Mouse (Mus musculus) ES-E14 (cell line): ENCODE results near the gene Emc3. TPM values are rescaled to one million over a fixed set of nuclear protein-coding genes. Genes with fewer than 3 reads are reported as not detected.

Experiments
- DNase-seq: peaks from one replicate; pipeline ENCODE4 v3.0.0-alpha.2; 2013; ENCODE audit warnings: low read depth, low spot score
- H3K27ac ChIP-seq: 2 replicates; pipeline ENCODE4 v1.5.1; 2012; ENCODE audit warnings: low read depth, mild to moderate bottlenecking, low read length, moderate library complexity, mixed read lengths; ENCODE audit not compliant: poor library complexity, insufficient read depth, severe bottlenecking
- H3K36me3 ChIP-seq: 2 replicates; pipeline ENCODE4 v1.6.1; 2012; ENCODE audit warnings: mild to moderate bottlenecking, low read length, moderate library complexity, mixed read lengths; ENCODE audit not compliant: control insufficient read depth, poor library complexity, insufficient read depth, severe bottlenecking
- H3K4me1 ChIP-seq, 2 experiments: fragments of 150-350 bp in 1 of 2; sonication (generic) in 1 of 2; 2 replicates each; pipeline ENCODE4 v1.6.1; 2012; ENCODE audit warnings: low read length in 2 of 2, mild to moderate bottlenecking in 1 of 2, mixed read lengths in 1 of 2; ENCODE audit not compliant: control insufficient read depth in 2 of 2, insufficient read depth in 2 of 2, poor library complexity in 1 of 2
- H3K4me3 ChIP-seq, 2 experiments: fragments of 150-350 bp in 1 of 2; sonication (generic) in 1 of 2; 2 replicates each; pipeline ENCODE4 v1.5.1; 2012; ENCODE audit warnings: low read length in 2 of 2, low read depth in 1 of 2, mild to moderate bottlenecking in 1 of 2, mixed read lengths in 1 of 2; ENCODE audit not compliant: insufficient read depth in 1 of 2, poor library complexity in 1 of 2, severe bottlenecking in 1 of 2
- H3K9ac ChIP-seq: 2 replicates; pipeline ENCODE4 v1.6.1; 2012; ENCODE audit warnings: low read depth, mild to moderate bottlenecking, low read length, mixed read lengths; ENCODE audit not compliant: poor library complexity, insufficient read depth, severe bottlenecking
- H3K9me3 ChIP-seq: fragments of 150-350 bp; sonication (generic); 2 replicates; pipeline ENCODE4 v1.6.1; 2012; ENCODE audit warnings: low read depth, mild to moderate bottlenecking, low read length; ENCODE audit not compliant: control insufficient read depth, insufficient read depth
- CHD2 ChIP-seq: IDR thresholded peaks from 2 replicates; pipeline ENCODE4 v1.6.1; 2014; ENCODE audit warnings: mild to moderate bottlenecking, low read depth, low read length, inconsistent platforms
- HCFC1 ChIP-seq: IDR thresholded peaks from 2 replicates; pipeline ENCODE4 v1.6.1; 2012; ENCODE audit warnings: low read length, inconsistent platforms, borderline replicate concordance; ENCODE audit not compliant: insufficient read depth
- MAFK ChIP-seq: IDR thresholded peaks from 2 replicates; pipeline ENCODE4 v1.6.1; 2014; ENCODE audit warnings: mild to moderate bottlenecking, low read depth, low read length, inconsistent platforms; ENCODE audit not compliant: insufficient read depth
- ZC3H11A ChIP-seq: IDR thresholded peaks from 2 replicates; pipeline ENCODE4 v1.6.1; 2012; ENCODE audit warnings: low read depth, mild to moderate bottlenecking, inconsistent platforms, low read length, borderline replicate concordance
- ZNF384 ChIP-seq: IDR thresholded peaks from 2 replicates; pipeline ENCODE4 v1.6.1; 2012; ENCODE audit warnings: low read depth, low read length, inconsistent platforms
- in situ Hi-C, 2 experiments: fragments of 600-800 bp; cut with MboI; formaldehyde crosslinking; loops; one replicate each; pipeline ENCODE4 v1.15.1; 2025; ENCODE audit warnings: low sequenced_read_pairs in 2 of 2, inconsistent platforms in 1 of 2; ENCODE audit not compliant: unreplicated experiment in 2 of 2
- total RNA-seq: library from RNA; depleted of rRNA; stranded (reverse); fragments of 300-350 nt; gene quantifications from 2 replicates; pipeline ENCODE4 v1.2.3, GENCODE M21; 2012; rRNA removed

Emc3 gene
- total RNA-seq, 1 experiment = 71.2 TPM

GRCm38 (mm10) chr6:113469432-113469831, 62.0 kb downstream of the Emc3 start:
- H3K36me3 ChIP-seq = no peaks in the 10 kb centered on the region
- no peak overlapping the region; the same call in 1 of the 2 replicates for H3K9ac ChIP-seq
- peaks cover 6 to 19% of the 10 kb centered on the region in 2 experiments for H3K4me1 ChIP-seq
- H3K4me3 ChIP-seq = peak overlapping the region; percentile 68 to 69
- H3K9me3 ChIP-seq = no peaks in the 10 kb centered on the region
- in situ Hi-C loops = no loop called here
- peak; percentile 42 for DNase-seq
- TF ChIP-seq ZNF384 = no peak
- no peak for TF ChIP-seq MAFK
- TF ChIP-seq CHD2 = no peak
- TF ChIP-seq ZC3H11A = no peak
- TF ChIP-seq HCFC1 = no peak; the same call in 1 of the 2 replicates
- H3K27ac ChIP-seq = no peak overlapping the region

GRCm38 (mm10) chr6:113469021-113469420, 62.4 kb downstream of the Emc3 start:
- in situ Hi-C loops = no loop called here
- no peak overlapping the region for H3K27ac ChIP-seq

GRCm38 (mm10) chr6:113468512-113468911, 62.9 kb downstream of the Emc3 start:
- no peak for DNase-seq
- Histone ChIP-seq H3K4me1 (peaks cover 6 to 19% of the 10 kb centered on the region in 2 experiments), H3K27ac (no peak overlapping the region), H3K4me3 (0 out of 4 replicates have a peak overlapping the region, but pooled peaks of 1 of the 2 experiments have one; percentile 68), H3K9me3 (no peaks in the 10 kb centered on the region), H3K36me3 (no peaks in the 10 kb centered on the region), H3K9ac (no peak overlapping the region)
- TF ChIP-seq MAFK = no peak
- TF ChIP-seq ZNF384 = no peak
- no peak for TF ChIP-seq CHD2
- no peak for TF ChIP-seq HCFC1
- no peak for TF ChIP-seq ZC3H11A
- in situ Hi-C loops = no loop called here

More at GRCm38 (mm10) chr6:113469021-113469420, 62.4 kb downstream of the Emc3 start:
- Histone ChIP-seq H3K4me1 (peaks cover 6 to 19% of the 10 kb centered on the region in 2 experiments), H3K9me3 (no peaks in the 10 kb centered on the region), H3K9ac (no peak overlapping the region), H3K36me3 (no peaks in the 10 kb centered on the region), H3K4me3 (peak overlapping the region; percentile 68 to 69; a peak in 3 of 4 replicates)
- DNase-seq = peak; percentile 81
- TF ChIP-seq CHD2 = no peak
- TF ChIP-seq ZC3H11A = peak; percentile 48; the same call in 1 of the 2 replicates

DNA sequence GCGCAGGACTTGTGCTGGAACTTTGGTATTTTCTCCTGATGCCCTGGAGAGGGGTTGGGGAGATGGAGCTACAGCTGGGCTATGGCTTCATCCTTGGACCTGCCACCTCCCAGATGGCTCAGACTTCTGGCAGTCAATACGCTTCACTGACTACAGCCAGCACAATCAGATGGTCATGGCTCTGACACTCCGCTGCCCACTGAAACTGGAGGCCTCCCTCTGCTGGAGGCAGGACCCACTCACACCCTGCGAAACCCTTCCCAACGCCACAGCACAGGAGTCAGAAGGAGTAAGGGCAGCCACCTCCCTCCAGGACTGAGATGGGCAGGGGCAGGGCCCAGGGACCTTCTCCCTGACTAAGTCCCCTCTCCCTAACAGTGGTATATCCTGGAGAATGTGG, 65.8 kb downstream of the Emc3 start:
- Histone ChIP-seq H3K9ac (no peak overlapping the region), H3K36me3 (no peaks in the 10 kb centered on the region), H3K4me3 (no peak overlapping the region), H3K27ac (no peak overlapping the region), H3K9me3 (no peaks in the 10 kb centered on the region), H3K4me1 (peaks cover 4 to 6% of the 10 kb centered on the region in 2 experiments)
- in situ Hi-C loops = no loop called here
- no peak for DNase-seq
- no peak for TF ChIP-seq MAFK
- TF ChIP-seq ZC3H11A = no peak

Other genes with a start within 250 kb of the Emc3 start
- 1.7 and 2.9 TPM in 2 replicates for gene Cpne9, start 249.3 kb downstream of the Emc3 start, total RNA-seq
- 38.8 and 43.1 TPM in 2 replicates for gene Brpf1, start 224.5 kb downstream of the Emc3 start, total RNA-seq
- gene Ogg1, start 204.7 kb downstream of the Emc3 start, total RNA-seq = 11.9 and 13.0 TPM in 2 replicates
- gene Camk1, start 187.7 kb downstream of the Emc3 start, total RNA-seq = 8.5 and 9.4 TPM in 2 replicates
- 31.7 and 35.3 TPM in 2 replicates for gene Tada3, start 153.8 kb downstream of the Emc3 start, total RNA-seq
- 217 and 227 TPM in 2 replicates for gene Arpc4, start 153.5 kb downstream of the Emc3 start, total RNA-seq
- gene Ttll3, start 142.4 kb downstream of the Emc3 start, total RNA-seq = 5.3 and 6.9 TPM in 2 replicates
- 34.5 and 42.3 TPM in 2 replicates for gene Rpusd3, start 112.3 kb downstream of the Emc3 start, total RNA-seq
- 0.42 and 0.45 TPM in 2 replicates for gene Cidec, start 95.9 kb downstream of the Emc3 start, total RNA-seq
- 119 and 140 TPM in 2 replicates for gene Jagn1, start 89.1 kb downstream of the Emc3 start, total RNA-seq
- 0.80 and 3.0 TPM in 2 replicates for gene Il17re, start 73.2 kb downstream of the Emc3 start, total RNA-seq
- gene Il17rc, start 60.2 kb downstream of the Emc3 start, total RNA-seq = 6.2 and 13.3 TPM in 2 replicates
- 20.8 and 29.9 TPM in 2 replicates for gene Creld1, start 48.4 kb downstream of the Emc3 start, total RNA-seq
- gene Prrt3, start 29.7 kb downstream of the Emc3 start, total RNA-seq = 15.1 and 16.3 TPM in 2 replicates
- gene Fancd2, start within 50 bp of the Emc3 start, total RNA-seq = 34.7 and 37.5 TPM in 2 replicates
- gene Fancd2os, start 69.1 kb upstream of the Emc3 start, total RNA-seq = 0.45 and 1.0 TPM in 2 replicates
- gene Brk1, start 73.1 kb upstream of the Emc3 start, total RNA-seq = 81.8 and 113 TPM in 2 replicates
- gene Vhl, start 92.3 kb upstream of the Emc3 start, total RNA-seq = 13.2 and 13.9 TPM in 2 replicates
- gene Irak2, start 106.8 kb upstream of the Emc3 start, total RNA-seq = 12.6 and 22.0 TPM in 2 replicates
- 62.6 and 70.6 TPM in 2 replicates for gene Tatdn2, start 165.4 kb upstream of the Emc3 start, total RNA-seq
- gene Ghrl, start 188.2 kb upstream of the Emc3 start, total RNA-seq = 1.8 and 2.3 TPM in 2 replicates
- gene Sec13, start 209.1 kb upstream of the Emc3 start, total RNA-seq = 140 and 187 TPM in 2 replicates